Mouse (Mus musculus) lung, embryonic 14.5 days (tissue): ENCODE measurements around the gene Sclt1. TPM values are rescaled to one million over a fixed set of nuclear protein-coding genes. Genes with fewer than 3 reads are reported as not detected.
"Not testable (repeated sequence)": the region's sequence is repeated elsewhere in the genome, so short reads cannot be mapped to it uniquely, and the experiment has no call there.

ENCODE experiments used
- ATAC-seq: fragments of 200-750 bp; cut with Nextera tagmentation; 2 replicates; pipeline ENCODE4 v1.8.0; 2017; ENCODE audit warnings: mild to moderate bottlenecking, moderate TSS enrichment, moderate library complexity; ENCODE audit not compliant: insufficient read depth
- DNase-seq: peaks from one replicate; pipeline ENCODE4 v3.0.0-alpha.2; 2015
- H3K27ac ChIP-seq: fragments of 300-500 bp; sonication (generic); 2 replicates; pipeline ENCODE4 v1.5.1; 2014; ENCODE audit warnings: low read depth, mild to moderate bottlenecking, moderate library complexity
- H3K27me3 ChIP-seq: fragments of 300-500 bp; sonication (generic); 2 replicates; pipeline ENCODE4 v1.6.1; 2014; ENCODE audit warnings: low read length, control low read depth; ENCODE audit not compliant: insufficient read depth
- H3K36me3 ChIP-seq: fragments of 300-500 bp; sonication (generic); 2 replicates; pipeline ENCODE4 v1.6.1; 2014; ENCODE audit warnings: control low read depth; ENCODE audit not compliant: insufficient read depth
- H3K4me1 ChIP-seq: fragments of 300-500 bp; sonication (generic); 2 replicates; pipeline ENCODE4 v1.6.1; 2014; ENCODE audit warnings: antibody characterized with exemption, control low read depth; ENCODE audit not compliant: insufficient read depth
- H3K4me2 ChIP-seq: fragments of 300-500 bp; sonication (generic); 2 replicates; pipeline ENCODE4 v1.6.1; 2014; ENCODE audit warnings: mild to moderate bottlenecking
- H3K4me3 ChIP-seq: fragments of 300-500 bp; sonication (generic); 2 replicates; pipeline ENCODE4 v1.5.1; 2014; ENCODE audit warnings: low read depth, low read length
- H3K9ac ChIP-seq: fragments of 300-500 bp; sonication (generic); 2 replicates; pipeline ENCODE4 v1.6.1; 2014
- H3K9me3 ChIP-seq: fragments of 300-500 bp; sonication (generic); 2 replicates; pipeline ENCODE4 v1.6.1; 2016; ENCODE audit warnings: low read depth, low read length, control low read depth
- CTCF ChIP-seq: IDR thresholded peaks from 2 replicates; pipeline ENCODE4 v1.5.1; 2016; ENCODE audit warnings: antibody characterized with exemption, low read depth
- WGBS: fragments of 180-500 bp; shearing (Covaris S2); extraction: QIAGEN DNeasy Blood & Tissue Kit; methylation state at CpG from one replicate; pipeline ENCODE4 v1.1.7; 2014; 5-methylcytosine and 5-hydroxymethylcytosine counted together
- polyA plus RNA-seq: library from polyadenylated mRNA; unstranded; fragments of >200 nt; fragmentation: Nextera tagmentation; extraction: Ambion mirVana; gene quantifications from 2 replicates; pipeline ENCODE4 v1.2.1, GENCODE M21; 2014

The Sclt1 gene
- 21.6 and 22.5 TPM in 2 replicates for polyA plus RNA-seq

- peak; percentile 100 for ATAC-seq
- no peak; the same call in 1 of the 2 replicates for TF ChIP-seq CTCF
- under 1% methylated on average over 65 of the region's 66 CpGs for WGBS
- no peaks in the 10 kb centered on the region for H3K27me3 ChIP-seq
- peaks cover 6% of the 10 kb centered on the region; the same call in 1 of the 2 replicates for H3K4me1 ChIP-seq
- peak within 1 kb of the TSS; percentile 85 for H3K9ac ChIP-seq
- peak within 1 kb of the TSS; percentile 93 for H3K27ac ChIP-seq
- H3K36me3 ChIP-seq = no peaks in the 10 kb centered on the region
- peak within 1 kb of the TSS; percentile 82 for H3K4me2 ChIP-seq
- peak; percentile 99 for DNase-seq
- H3K4me3 ChIP-seq = peak within 1 kb of the TSS; percentile 70
- no peaks in the 10 kb centered on the region for H3K9me3 ChIP-seq
Observed at GRCm38 (mm10) chr3:41742278-41742934, at the start of gene Sclt1, which contains the start of gene D3Ertd751e. Gene Sclt1, minus strand, starts transcription at chr3:41742514. Gene D3Ertd751e, plus strand, starts transcription at chr3:41742611.

DNA sequence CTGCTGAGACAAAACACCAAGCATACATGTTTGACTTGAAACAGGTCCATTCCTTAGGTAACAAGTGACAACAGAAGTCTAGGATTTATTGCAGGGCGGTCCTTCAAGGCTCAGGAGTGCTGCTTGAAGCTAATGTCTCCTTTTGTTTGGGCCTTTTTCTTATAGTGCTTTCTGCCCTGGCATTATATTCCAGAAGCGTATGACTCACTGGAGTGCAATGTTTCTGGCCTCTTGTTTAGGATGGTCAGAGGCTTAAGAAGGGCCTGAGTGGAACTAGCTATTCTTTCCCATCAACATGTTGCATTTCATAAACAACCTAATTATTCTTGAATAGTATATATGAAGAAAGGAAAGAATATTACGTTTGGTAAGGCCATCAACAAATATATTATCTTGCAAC, 19.8 kb upstream of the Sclt1 start:
- DNase-seq = no peak

GRCm38 (mm10) chr3:41754556-41754955, 12.2 kb upstream of the Sclt1 start:
- Histone ChIP-seq H3K4me3 (no peak overlapping the region), H3K4me1 (no peaks in the 10 kb centered on the region), H3K27me3 (no peaks in the 10 kb centered on the region), H3K9ac (no peak overlapping the region), H3K36me3 (no peaks in the 10 kb centered on the region), H3K27ac (no peak overlapping the region), H3K9me3 (no peaks in the 10 kb centered on the region), H3K4me2 (no peak overlapping the region)
- DNase-seq (no peak), ATAC-seq (no peak)
- 79% methylated on average over 2 of the region's 2 CpGs for WGBS
- TF ChIP-seq CTCF = no peak

More for the DNA sequence above, 19.8 kb upstream of the Sclt1 start:
- Histone ChIP-seq H3K4me2 (no peak overlapping the region), H3K36me3 (no peaks in the 10 kb centered on the region), H3K4me1 (no peaks in the 10 kb centered on the region), H3K4me3 (no peak overlapping the region), H3K27me3 (no peaks in the 10 kb centered on the region), H3K9ac (no peak overlapping the region), H3K9me3 (no peaks in the 10 kb centered on the region), H3K27ac (no peak overlapping the region)
- ATAC-seq = no peak
- TF ChIP-seq CTCF = no peak
- 82% methylated on average over 3 of the region's 3 CpGs for WGBS

GRCm38 (mm10) chr3:41743436-41743835, 1.1 kb upstream of the Sclt1 start:
- peak; percentile 40 for TF ChIP-seq CTCF
- Histone ChIP-seq H3K36me3 (no peaks in the 10 kb centered on the region), H3K4me3 (peak overlapping the region; percentile 70; the same call in 1 of the 2 replicates), H3K9me3 (no peaks in the 10 kb centered on the region), H3K4me1 (peaks cover 6% of the 10 kb centered on the region; the same call in 1 of the 2 replicates), H3K4me2 (peak overlapping the region; percentile 82), H3K27me3 (no peaks in the 10 kb centered on the region), H3K9ac (0 out of 2 replicates have a peak overlapping the region, but pooled peaks have one; percentile 58), H3K27ac (no peak overlapping the region)
- ATAC-seq = no peak
- 38% methylated on average over 6 of the region's 6 CpGs for WGBS
- peak; percentile 51 for DNase-seq

DNA sequence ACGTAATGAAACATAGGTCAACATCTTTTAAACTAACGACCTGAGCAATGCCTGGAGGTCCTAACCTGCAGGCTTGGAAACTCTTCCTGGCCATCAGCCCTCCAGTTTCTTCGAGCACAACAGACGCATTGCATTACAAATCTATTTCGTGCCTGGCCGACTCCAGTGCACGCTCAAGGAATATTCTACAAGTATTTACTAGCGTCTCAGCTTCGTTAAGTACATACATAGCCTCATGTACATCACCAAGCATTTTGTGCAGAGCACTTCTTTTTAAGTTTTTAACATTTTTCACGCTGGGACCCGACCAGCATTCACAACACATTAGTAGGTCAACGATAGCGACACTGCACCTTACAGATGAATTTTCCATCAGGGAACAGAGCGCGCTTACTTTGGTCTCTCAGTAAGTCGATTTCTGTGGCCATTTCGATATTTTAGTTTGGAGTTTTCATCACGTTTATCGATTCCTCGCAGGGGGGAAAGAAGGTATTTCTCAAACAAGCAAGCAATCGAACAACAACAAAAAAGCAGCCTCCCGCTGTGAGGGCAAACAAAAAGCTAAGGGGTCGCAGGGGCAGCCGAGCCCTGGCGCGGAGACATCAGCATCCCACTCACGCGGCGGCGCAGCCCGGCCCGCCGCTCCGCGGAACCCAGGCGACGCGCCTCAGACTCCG, 575 bp downstream of the Sclt1 start:
- Histone ChIP-seq H3K4me1 (peaks cover 6% of the 10 kb centered on the region; the same call in 1 of the 2 replicates), H3K27me3 (no peaks in the 10 kb centered on the region), H3K4me2 (peak overlapping the region; percentile 82), H3K4me3 (peak overlapping the region; percentile 70), H3K36me3 (no peaks in the 10 kb centered on the region), H3K27ac (peak overlapping the region; percentile 93), H3K9me3 (no peaks in the 10 kb centered on the region), H3K9ac (peak overlapping the region; percentile 85)
- under 1% methylated on average over 39 of the region's 39 CpGs for WGBS
- no peak for ATAC-seq
- no peak for TF ChIP-seq CTCF
- DNase-seq = peak; percentile 58

DNA sequence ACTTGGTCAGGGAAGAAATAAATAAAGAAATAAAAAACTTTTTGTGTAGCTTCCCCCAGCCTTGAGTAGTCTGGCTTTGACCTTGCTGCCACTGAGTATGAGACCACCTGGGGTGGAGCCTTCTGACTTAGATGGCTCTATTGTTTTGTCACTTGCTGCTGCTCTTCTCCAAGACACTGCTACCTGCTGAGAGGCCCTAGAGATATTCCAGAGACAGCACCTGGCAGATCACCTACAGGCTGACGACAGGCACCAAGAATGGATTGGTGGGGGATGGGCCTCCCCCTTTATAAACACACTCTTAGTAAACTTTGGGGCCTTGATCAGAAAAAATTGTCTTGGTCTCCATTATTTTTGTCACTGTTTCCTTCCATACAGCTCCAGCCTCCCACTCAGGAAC, 46.6 kb downstream of the Sclt1 start:
- Histone ChIP-seq H3K4me3 (no peak overlapping the region), H3K27me3 (no peaks in the 10 kb centered on the region), H3K27ac (no peak overlapping the region), H3K9ac (no peak overlapping the region), H3K36me3 (no peaks in the 10 kb centered on the region), H3K4me1 (no peaks in the 10 kb centered on the region), H3K4me2 (no peak overlapping the region), H3K9me3 (no peaks in the 10 kb centered on the region)
- 62% methylated on average over 1 of the region's 1 CpGs for WGBS
- ATAC-seq = no peak
- TF ChIP-seq CTCF = no peak
- no peak for DNase-seq

DNA sequence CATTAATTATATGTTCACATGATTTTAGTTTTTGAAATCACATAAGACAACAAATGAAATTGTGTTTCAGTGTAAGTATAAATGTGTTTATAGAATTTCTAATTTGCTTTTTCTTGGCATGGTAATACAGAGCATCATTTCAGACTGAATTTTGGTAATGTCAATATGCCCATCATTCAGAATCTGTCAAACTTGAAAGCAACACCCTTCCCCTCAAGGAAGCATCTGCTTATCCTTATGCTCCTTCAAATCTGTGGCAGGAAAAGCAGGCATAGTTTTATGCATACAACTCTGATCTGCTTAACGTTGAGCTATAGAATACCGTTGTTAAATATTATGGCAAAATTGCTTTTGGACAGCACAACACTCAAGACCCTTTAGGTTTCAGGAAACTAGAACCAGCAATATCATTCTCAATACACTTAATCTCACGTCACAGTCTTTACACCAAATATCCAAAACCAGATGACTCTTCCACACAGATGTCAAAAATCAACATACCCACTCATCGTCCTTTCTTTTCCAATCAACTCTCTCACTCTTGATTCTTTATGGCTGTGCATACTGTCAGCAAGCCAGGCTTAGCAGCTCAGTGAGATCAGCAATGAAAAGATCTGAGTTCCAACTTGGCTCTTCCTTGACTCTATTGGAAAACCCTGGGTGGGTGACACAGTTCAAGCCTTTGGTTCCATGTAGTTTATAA, 49.7 kb downstream of the Sclt1 start:
- Histone ChIP-seq H3K4me2 (no peak overlapping the region), H3K27ac (no peak overlapping the region), H3K9ac (no peak overlapping the region), H3K4me1 (no peaks in the 10 kb centered on the region), H3K9me3 (no peaks in the 10 kb centered on the region), H3K4me3 (no peak overlapping the region), H3K36me3 (no peaks in the 10 kb centered on the region), H3K27me3 (no peaks in the 10 kb centered on the region)
- WGBS = 80% methylated on average over 4 of the region's 4 CpGs
- TF ChIP-seq CTCF = no peak
- DNase-seq (no peak), ATAC-seq (no peak)

DNA sequence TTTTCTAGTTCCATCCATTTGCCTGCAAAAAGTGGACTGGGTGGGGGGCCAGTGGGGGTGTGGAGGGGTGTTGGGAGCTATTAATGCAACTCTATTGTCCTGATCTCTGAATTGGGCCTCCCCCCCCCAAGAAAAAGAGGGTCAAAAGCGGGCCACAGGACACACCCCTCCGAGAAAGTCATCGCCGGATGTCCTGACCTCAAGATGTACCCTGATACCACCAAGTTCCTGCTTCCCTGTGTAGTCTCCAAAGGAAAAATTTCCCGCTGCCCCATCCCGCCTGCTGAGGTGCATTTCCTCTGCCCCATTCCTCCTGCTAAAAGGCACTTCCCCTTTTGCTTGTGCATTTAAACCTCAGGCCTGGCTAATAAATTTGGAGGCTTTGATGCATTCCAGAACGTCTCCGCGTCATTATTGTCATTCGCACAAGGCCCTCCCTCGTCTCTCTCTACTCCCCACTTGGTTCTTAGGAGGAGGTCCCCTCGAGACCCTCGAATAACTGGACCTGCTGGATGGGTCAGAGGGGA, 52.1 kb downstream of the Sclt1 start:
- not testable (repeated sequence) for H3K27ac ChIP-seq, H3K27me3 ChIP-seq, H3K4me2 ChIP-seq, H3K36me3 ChIP-seq, H3K9me3 ChIP-seq, H3K9ac ChIP-seq, DNase-seq, H3K4me1 ChIP-seq, ATAC-seq, H3K4me3 ChIP-seq
- 89% methylated on average over 13 of the region's 13 CpGs for WGBS
